Mouse (Mus musculus) intestine, embryonic 16.5 days (tissue): ENCODE measurements at regions not wholly inside any gene's neighbourhood (a gene's known extent, or its start where the extent isn't known, plus 50 kb on each side); places are given as distances from the start of the nearest gene placed in this dataset.

Experiments used
- ATAC-seq: fragments of 200-750 bp; cut with Nextera tagmentation; 2 replicates; pipeline ENCODE4 v1.8.0; 2017; ENCODE audit warnings: moderate TSS enrichment, moderate library complexity
- H3K27ac ChIP-seq: fragments of 300-500 bp; sonication (generic); 2 replicates; pipeline ENCODE4 v1.5.1; 2014; ENCODE audit warnings: mild to moderate bottlenecking, low read length
- H3K27me3 ChIP-seq: fragments of 300-500 bp; sonication (generic); replicated peaks from 2 replicates; pipeline ENCODE4 v1.6.1; 2014; ENCODE audit warnings: low read length, control low read depth, mixed read lengths; ENCODE audit not compliant: control insufficient read depth, insufficient read depth
- H3K36me3 ChIP-seq: fragments of 300-500 bp; sonication (generic); 2 replicates; pipeline ENCODE4 v1.6.1; 2014; ENCODE audit warnings: low read length, control low read depth; ENCODE audit not compliant: control insufficient read depth, insufficient read depth
- H3K4me1 ChIP-seq: fragments of 300-500 bp; sonication (generic); 2 replicates; pipeline ENCODE4 v1.6.1; 2014; ENCODE audit warnings: low read length, control low read depth, mixed read lengths; ENCODE audit not compliant: control insufficient read depth, insufficient read depth
- H3K4me2 ChIP-seq: fragments of 300-500 bp; sonication (generic); 2 replicates; pipeline ENCODE4 v1.6.1; 2014; ENCODE audit warnings: low read depth, low read length, control low read depth
- H3K4me3 ChIP-seq: fragments of 300-500 bp; sonication (generic); 2 replicates; pipeline ENCODE4 v1.5.1; 2014; ENCODE audit warnings: mild to moderate bottlenecking, low read length
- H3K9ac ChIP-seq: fragments of 300-500 bp; sonication (generic); 2 replicates; pipeline ENCODE4 v1.6.1; 2014; ENCODE audit warnings: low read depth, low read length
- H3K9me3 ChIP-seq: fragments of 300-500 bp; sonication (generic); 2 replicates; pipeline ENCODE4 v1.6.1; 2016; ENCODE audit warnings: low read length, control low read depth; ENCODE audit not compliant: control insufficient read depth
- WGBS: fragments of 180-500 bp; shearing (Covaris S2); extraction: QIAGEN DNeasy Blood & Tissue Kit; methylation state at CpG from one replicate; pipeline ENCODE4 v1.1.7; 2014; 5-methylcytosine and 5-hydroxymethylcytosine counted together

- Histone ChIP-seq H3K27ac (no peak overlapping the region), H3K4me1 (0 out of 2 replicates have a peak, but pooled peaks cover 3% of the 10 kb centered on the region), H3K4me3 (no peak overlapping the region), H3K36me3 (no peaks in the 10 kb centered on the region), H3K4me2 (no peak overlapping the region), H3K9ac (no peak overlapping the region), H3K27me3 (no peaks in the 10 kb centered on the region), H3K9me3 (no peaks in the 10 kb centered on the region)
- ATAC-seq, result no peak
Measured at GRCm38 (mm10) chr11:19205174-19205573, 186.4 kb upstream of the Meis1 start.

GRCm38 (mm10) chr11:19219476-19219875, 200.7 kb upstream of the Meis1 start:
- Histone ChIP-seq H3K9ac (no peak overlapping the region), H3K4me1 (no peaks in the 10 kb centered on the region), H3K27me3 (no peaks in the 10 kb centered on the region), H3K4me2 (no peak overlapping the region), H3K27ac (no peak overlapping the region), H3K36me3 (no peaks in the 10 kb centered on the region), H3K9me3 (no peaks in the 10 kb centered on the region), H3K4me3 (no peak overlapping the region)
- no peak for ATAC-seq
- 83% methylated on average over 3 of the region's 3 CpGs for WGBS

DNA sequence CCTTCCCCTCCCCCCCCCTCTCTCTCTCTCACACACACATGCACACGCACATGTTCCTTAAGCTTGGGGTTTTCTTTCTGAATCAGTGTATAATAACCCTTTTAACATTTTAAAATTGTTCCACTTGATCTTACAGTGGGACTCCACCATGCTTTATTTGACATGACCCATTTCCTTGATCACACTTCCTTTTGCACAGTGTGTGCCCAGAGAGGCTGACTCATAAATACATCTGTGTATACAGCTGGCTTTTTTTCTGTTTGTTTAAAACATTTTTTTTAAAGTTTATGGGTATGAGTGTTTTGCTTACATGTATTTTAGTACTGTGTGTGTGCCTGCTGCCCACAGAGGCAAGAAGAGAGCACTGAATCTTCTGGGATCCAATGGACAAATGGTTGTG, 202.7 kb upstream of the Meis1 start:
- no peak overlapping the region for H3K4me3 ChIP-seq
- 80% methylated on average over 1 of the region's 1 CpGs for WGBS
- H3K27me3 ChIP-seq, result no peaks in the 10 kb centered on the region
- no peak for ATAC-seq
- H3K27ac ChIP-seq, result no peak overlapping the region
- H3K4me2 ChIP-seq, result no peak overlapping the region
- H3K9me3 ChIP-seq, result no peaks in the 10 kb centered on the region
- no peak overlapping the region for H3K9ac ChIP-seq
- H3K4me1 ChIP-seq, result no peaks in the 10 kb centered on the region
- H3K36me3 ChIP-seq, result no peaks in the 10 kb centered on the region

GRCm38 (mm10) chr11:19226756-19227155, 208.0 kb upstream of the Meis1 start:
- Histone ChIP-seq H3K4me2 (no peak overlapping the region), H3K36me3 (no peaks in the 10 kb centered on the region), H3K27ac (no peak overlapping the region), H3K27me3 (no peaks in the 10 kb centered on the region), H3K9me3 (no peaks in the 10 kb centered on the region), H3K9ac (no peak overlapping the region), H3K4me1 (no peaks in the 10 kb centered on the region), H3K4me3 (no peak overlapping the region)
- 85% methylated on average over 2 of the region's 2 CpGs for WGBS
- no peak for ATAC-seq

- no peaks in the 10 kb centered on the region for H3K27me3 ChIP-seq
- 67% methylated on average over 4 of the region's 4 CpGs for WGBS
- no peak overlapping the region for H3K4me3 ChIP-seq
- no peaks in the 10 kb centered on the region for H3K9me3 ChIP-seq
- H3K4me1 ChIP-seq, result no peaks in the 10 kb centered on the region
- H3K9ac ChIP-seq, result no peak overlapping the region
- H3K27ac ChIP-seq, result no peak overlapping the region
- no peaks in the 10 kb centered on the region for H3K36me3 ChIP-seq
- ATAC-seq, result no peak
- H3K4me2 ChIP-seq, result no peak overlapping the region
Measured at GRCm38 (mm10) chr11:19227716-19228115, 208.9 kb upstream of the Meis1 start.

DNA sequence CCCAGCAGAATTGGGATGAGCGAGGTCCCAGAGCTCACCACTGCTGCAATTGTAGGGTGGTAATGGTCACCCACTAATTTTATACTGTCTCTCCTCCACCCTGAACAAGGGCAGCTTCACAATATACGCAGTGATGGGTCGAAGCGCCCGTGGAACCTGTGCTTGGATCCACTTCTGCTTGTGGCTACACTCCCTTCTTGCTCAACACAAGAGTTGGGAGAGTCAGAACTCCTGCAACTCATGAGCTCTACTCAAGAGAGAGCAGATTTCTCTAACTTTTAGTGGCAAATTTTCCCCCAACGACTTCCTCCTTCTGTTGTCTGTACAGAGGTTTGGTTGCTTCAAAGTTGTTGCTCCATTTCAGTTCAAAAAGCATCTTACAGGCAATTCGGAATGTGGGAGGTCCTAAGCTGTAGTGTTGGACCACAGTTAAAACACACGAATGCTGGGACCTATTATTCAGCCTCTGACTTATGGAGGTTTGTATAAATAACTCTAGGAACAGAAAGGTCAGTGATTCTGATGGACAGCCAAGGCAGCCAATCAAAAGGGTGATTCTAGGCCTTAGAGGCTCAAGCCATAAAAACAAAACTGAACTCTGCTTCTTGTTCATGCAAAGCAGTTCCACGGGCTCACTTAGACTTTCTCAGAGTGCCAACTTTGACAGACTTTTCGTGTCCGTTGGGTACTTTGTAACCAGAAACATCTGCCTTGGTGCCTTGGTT, 227.8 kb upstream of the Meis1 start:
- Histone ChIP-seq H3K9me3 (no peaks in the 10 kb centered on the region), H3K36me3 (no peaks in the 10 kb centered on the region), H3K4me3 (no peak overlapping the region), H3K27me3 (no peaks in the 10 kb centered on the region), H3K27ac (no peak overlapping the region), H3K4me1 (no peaks in the 10 kb centered on the region), H3K9ac (no peak overlapping the region), H3K4me2 (no peak overlapping the region)
- WGBS, result 88% methylated on average over 11 of the region's 11 CpGs
- ATAC-seq, result no peak

GRCm38 (mm10) chr11:19253605-19254004, 234.8 kb upstream of the Meis1 start:
- no peak overlapping the region for H3K4me3 ChIP-seq
- 57% methylated on average over 5 of the region's 5 CpGs for WGBS

GRCm38 (mm10) chr11:19254183-19254582, 235.4 kb upstream of the Meis1 start:
- no peaks in the 10 kb centered on the region for H3K27me3 ChIP-seq
- 43% methylated on average over 4 of the region's 4 CpGs for WGBS
- H3K36me3 ChIP-seq, result no peaks in the 10 kb centered on the region
- H3K9me3 ChIP-seq, result no peaks in the 10 kb centered on the region
- H3K4me1 ChIP-seq, result no peaks in the 10 kb centered on the region
- ATAC-seq, result peak; percentile 40; the same call in 1 of the 2 replicates
- no peak overlapping the region for H3K27ac ChIP-seq
- no peak overlapping the region for H3K9ac ChIP-seq
- H3K4me2 ChIP-seq, result no peak overlapping the region
- no peak overlapping the region for H3K4me3 ChIP-seq

More at GRCm38 (mm10) chr11:19253605-19254004, 234.8 kb upstream of the Meis1 start:
- H3K9ac ChIP-seq, result no peak overlapping the region
- no peaks in the 10 kb centered on the region for H3K36me3 ChIP-seq
- no peak overlapping the region for H3K4me2 ChIP-seq
- no peak overlapping the region for H3K27ac ChIP-seq
- H3K27me3 ChIP-seq, result no peaks in the 10 kb centered on the region
- ATAC-seq, result no peak
- H3K4me1 ChIP-seq, result no peaks in the 10 kb centered on the region
- H3K9me3 ChIP-seq, result no peaks in the 10 kb centered on the region

- Histone ChIP-seq H3K9ac (no peak overlapping the region), H3K4me3 (no peak overlapping the region), H3K27ac (no peak overlapping the region), H3K27me3 (no peaks in the 10 kb centered on the region), H3K36me3 (no peaks in the 10 kb centered on the region), H3K9me3 (no peaks in the 10 kb centered on the region), H3K4me1 (no peaks in the 10 kb centered on the region), H3K4me2 (no peak overlapping the region)
- ATAC-seq, result no peak
- 76% methylated on average over 4 of the region's 4 CpGs for WGBS
Measured at GRCm38 (mm10) chr11:19257549-19257948, 238.8 kb upstream of the Meis1 start.

GRCm38 (mm10) chr11:19262832-19263231, 244.0 kb upstream of the Meis1 start:
- WGBS, result 76% methylated on average over 4 of the region's 4 CpGs
- H3K36me3 ChIP-seq, result no peaks in the 10 kb centered on the region
- no peak overlapping the region for H3K9ac ChIP-seq
- H3K9me3 ChIP-seq, result no peaks in the 10 kb centered on the region
- H3K4me3 ChIP-seq, result no peak overlapping the region
- H3K4me2 ChIP-seq, result no peak overlapping the region
- H3K4me1 ChIP-seq, result no peaks in the 10 kb centered on the region
- no peak for ATAC-seq
- no peak overlapping the region for H3K27ac ChIP-seq
- no peaks in the 10 kb centered on the region for H3K27me3 ChIP-seq
